Mouse (Mus musculus): ENCODE measurements around the gene Ptpdc1. TPM values are rescaled to one million over a fixed set of nuclear protein-coding genes. Genes with fewer than 3 reads are reported as not detected.
A peak's percentile ranks its signal among the peaks of the same experiment; 100 is the strongest.

Ptpdc1 gene
- polyA plus RNA-seq, 1 experiment, result 23.1 TPM

GRCm38 (mm10) chr13:48544867-48545266, 80.6 kb downstream of the Ptpdc1 start:
- no peaks in the 10 kb centered on the region for H3K27me3 ChIP-seq (ENCODE audit: control insufficient read depth, insufficient read depth, low read length)
- no peak for DNase-seq
- 21% methylated on average over 4 of the region's 4 CpGs for WGBS
- peaks cover 5% of the 10 kb centered on the region; the same call in 1 of the 2 replicates for H3K4me1 ChIP-seq (ENCODE audit: control insufficient read depth, insufficient read depth, low read length)
- no peak overlapping the region for H3K27ac ChIP-seq (ENCODE audit: insufficient read depth, low read length)
- H3K4me3 ChIP-seq (replicated peaks; ENCODE audit: insufficient read depth, low read depth, low read length), result peak overlapping the region; percentile 91
- TF ChIP-seq CTCF (IDR thresholded peaks at IDR 0.05; ENCODE audit: borderline replicate concordance, insufficient read depth, low read depth, low read length), result no peak
- no peak for TF ChIP-seq POLR2A (IDR thresholded peaks at IDR 0.05; ENCODE audit: borderline replicate concordance, insufficient read depth, low read length)

- Histone ChIP-seq H3K4me3 (replicated peaks; ENCODE audit: insufficient read depth, low read depth, low read length) (no peak overlapping the region), H3K27ac (ENCODE audit: insufficient read depth, low read length) (no peak overlapping the region), H3K4me1 (ENCODE audit: control insufficient read depth, insufficient read depth, low read length) (peaks cover 7% of the 10 kb centered on the region; the same call in 1 of the 2 replicates), H3K27me3 (ENCODE audit: control insufficient read depth, insufficient read depth, low read length) (no peaks in the 10 kb centered on the region)
- no peak for DNase-seq
- TF ChIP-seq CTCF (IDR thresholded peaks at IDR 0.05; ENCODE audit: borderline replicate concordance, insufficient read depth, low read depth, low read length) (no peak), POLR2A (IDR thresholded peaks at IDR 0.05; ENCODE audit: borderline replicate concordance, insufficient read depth, low read length) (no peak)
Observed at GRCm38 (mm10) chr13:48544391-48544790, 81.1 kb downstream of the Ptpdc1 start.

- no peak for TF ChIP-seq CTCF (IDR thresholded peaks at IDR 0.05; ENCODE audit: borderline replicate concordance, insufficient read depth, low read depth, low read length)
- TF ChIP-seq POLR2A (IDR thresholded peaks at IDR 0.05; ENCODE audit: borderline replicate concordance, insufficient read depth, low read length), result no peak
Observed at GRCm38 (mm10) chr13:48540488-48540887, 85.0 kb downstream of the Ptpdc1 start.

GRCm38 (mm10) chr13:48533441-48533840, 92.0 kb downstream of the Ptpdc1 start:
- 82% methylated on average over 5 of the region's 5 CpGs for WGBS
- Histone ChIP-seq H3K4me3 (replicated peaks; ENCODE audit: insufficient read depth, low read depth, low read length) (no peak overlapping the region), H3K27me3 (ENCODE audit: control insufficient read depth, insufficient read depth, low read length) (no peaks in the 10 kb centered on the region), H3K27ac (ENCODE audit: insufficient read depth, low read length) (no peak overlapping the region), H3K4me1 (ENCODE audit: control insufficient read depth, insufficient read depth, low read length) (no peaks in the 10 kb centered on the region; the same call in 1 of the 2 replicates)
- no peak for DNase-seq
- TF ChIP-seq POLR2A (IDR thresholded peaks at IDR 0.05; ENCODE audit: borderline replicate concordance, insufficient read depth, low read length), result no peak
- no peak for TF ChIP-seq CTCF (IDR thresholded peaks at IDR 0.05; ENCODE audit: borderline replicate concordance, insufficient read depth, low read depth, low read length)

More at GRCm38 (mm10) chr13:48540488-48540887, 85.0 kb downstream of the Ptpdc1 start:
- Histone ChIP-seq H3K4me3 (replicated peaks; ENCODE audit: insufficient read depth, low read depth, low read length) (no peak overlapping the region), H3K27ac (ENCODE audit: insufficient read depth, low read length) (no peak overlapping the region), H3K4me1 (ENCODE audit: control insufficient read depth, insufficient read depth, low read length) (peaks cover 9% of the 10 kb centered on the region; the same call in 1 of the 2 replicates), H3K27me3 (ENCODE audit: control insufficient read depth, insufficient read depth, low read length) (no peaks in the 10 kb centered on the region)
- WGBS, result 59% methylated on average over 1 of the region's 1 CpGs
- no peak for DNase-seq

- TF ChIP-seq POLR2A (IDR thresholded peaks at IDR 0.05; ENCODE audit: borderline replicate concordance, insufficient read depth, low read length) (no peak), CTCF (IDR thresholded peaks at IDR 0.05; ENCODE audit: borderline replicate concordance, insufficient read depth, low read depth, low read length) (no peak)
- no peaks in the 10 kb centered on the region; the same call in 1 of the 2 replicates for H3K4me1 ChIP-seq (ENCODE audit: control insufficient read depth, insufficient read depth, low read length)
- 78% methylated on average over 2 of the region's 2 CpGs for WGBS
Observed at GRCm38 (mm10) chr13:48531448-48531847, 94.0 kb downstream of the Ptpdc1 start.

GRCm38 (mm10) chr13:48530685-48531084, 94.8 kb downstream of the Ptpdc1 start:
- TF ChIP-seq CTCF (IDR thresholded peaks at IDR 0.05; ENCODE audit: borderline replicate concordance, insufficient read depth, low read depth, low read length) (no peak), POLR2A (IDR thresholded peaks at IDR 0.05; ENCODE audit: borderline replicate concordance, insufficient read depth, low read length) (no peak)
- WGBS, result 26% methylated on average over 2 of the region's 2 CpGs
- no peaks in the 10 kb centered on the region for H3K27me3 ChIP-seq (ENCODE audit: control insufficient read depth, insufficient read depth, low read length)
- H3K4me1 ChIP-seq (ENCODE audit: control insufficient read depth, insufficient read depth, low read length), result no peaks in the 10 kb centered on the region; the same call in 1 of the 2 replicates
- H3K27ac ChIP-seq (ENCODE audit: insufficient read depth, low read length), result no peak overlapping the region
- DNase-seq, result peak in 1 of 2 experiments; percentile 39
- no peak overlapping the region for H3K4me3 ChIP-seq (replicated peaks; ENCODE audit: insufficient read depth, low read depth, low read length)

More at GRCm38 (mm10) chr13:48531448-48531847, 94.0 kb downstream of the Ptpdc1 start:
- no peak for DNase-seq
- Histone ChIP-seq H3K27ac (ENCODE audit: insufficient read depth, low read length) (no peak overlapping the region), H3K4me3 (replicated peaks; ENCODE audit: insufficient read depth, low read depth, low read length) (no peak overlapping the region), H3K27me3 (ENCODE audit: control insufficient read depth, insufficient read depth, low read length) (no peaks in the 10 kb centered on the region)

- H3K4me1 ChIP-seq (ENCODE audit: control insufficient read depth, insufficient read depth, low read length), result no peaks in the 10 kb centered on the region; the same call in 1 of the 2 replicates
- 35% methylated on average over 2 of the region's 2 CpGs for WGBS
- H3K27me3 ChIP-seq (ENCODE audit: control insufficient read depth, insufficient read depth, low read length), result no peaks in the 10 kb centered on the region
- no peak overlapping the region for H3K27ac ChIP-seq (ENCODE audit: insufficient read depth, low read length)
- TF ChIP-seq POLR2A (IDR thresholded peaks at IDR 0.05; ENCODE audit: borderline replicate concordance, insufficient read depth, low read length) (no peak), CTCF (IDR thresholded peaks at IDR 0.05; ENCODE audit: borderline replicate concordance, insufficient read depth, low read depth, low read length) (no peak)
- no peak overlapping the region for H3K4me3 ChIP-seq (replicated peaks; ENCODE audit: insufficient read depth, low read depth, low read length)
- no peak for DNase-seq
Observed at GRCm38 (mm10) chr13:48529028-48529427, 96.4 kb downstream of the Ptpdc1 start.

- H3K4me1 ChIP-seq (ENCODE audit: control insufficient read depth, insufficient read depth, low read length), result no peaks in the 10 kb centered on the region; the same call in 1 of the 2 replicates
- H3K27me3 ChIP-seq (ENCODE audit: control insufficient read depth, insufficient read depth, low read length), result no peaks in the 10 kb centered on the region
- H3K4me3 ChIP-seq (replicated peaks; ENCODE audit: insufficient read depth, low read depth, low read length), result no peak overlapping the region
- DNase-seq, result peak; percentile 65 to 74
- WGBS, result 54% methylated on average over 15 of the region's 15 CpGs
- no peak overlapping the region for H3K27ac ChIP-seq (ENCODE audit: insufficient read depth, low read length)
- TF ChIP-seq CTCF (IDR thresholded peaks at IDR 0.05; ENCODE audit: borderline replicate concordance, insufficient read depth, low read depth, low read length) (peak; percentile 83), POLR2A (IDR thresholded peaks at IDR 0.05; ENCODE audit: borderline replicate concordance, insufficient read depth, low read length) (no peak)
Observed at GRCm38 (mm10) chr13:48528123-48528871, 97.2 kb downstream of the Ptpdc1 start.

Other genes starting within 250 kb of the Ptpdc1 start
- gene Zfp169, start 112.2 kb downstream of the Ptpdc1 start, polyA plus RNA-seq (2012; rRNA removed), result 15.2 and 15.5 TPM in 2 replicates
- gene A830005F24Rik, start 112.1 kb downstream of the Ptpdc1 start, polyA plus RNA-seq (2012; rRNA removed), result 1.6 and 1.9 TPM in 2 replicates
- not detected in 2 replicates for gene Barx1, start 37.3 kb upstream of the Ptpdc1 start, polyA plus RNA-seq (2012; rRNA removed)
- gene Phf2, start 245.5 kb upstream of the Ptpdc1 start, polyA plus RNA-seq (2012; rRNA removed), result 25.9 and 29.1 TPM in 2 replicates

All from cerebellum, adult 2 months (tissue).